Mouse (Mus musculus) 416B (cell line): Measurements from ENCODE around the gene E330017A01Rik.

Experiments used
- DNase-seq: peaks from one replicate; pipeline ENCODE4 v3.0.0; 2011; ENCODE audit warnings: low read depth

Gene E330017A01Rik

DNA sequence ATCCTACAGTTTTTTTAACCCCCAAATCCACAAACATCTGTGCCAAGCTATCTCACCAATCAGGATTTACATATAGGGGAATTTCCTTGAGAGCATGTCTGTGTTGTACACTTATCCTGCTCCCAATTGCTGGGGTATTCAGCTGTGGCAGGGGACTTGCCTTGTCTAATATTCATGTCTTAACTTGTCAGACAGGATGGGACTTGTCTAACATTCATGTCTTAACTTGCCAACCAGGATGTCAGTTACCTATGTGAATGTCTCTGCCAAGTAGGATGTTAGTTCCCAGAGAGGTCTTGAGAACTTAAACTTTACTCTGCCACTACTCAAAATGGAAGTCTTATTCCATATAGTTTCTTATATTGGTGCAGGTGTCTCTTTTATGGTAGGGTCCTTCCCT lies 49.1 kb downstream of the E330017A01Rik start:
- DNase-seq = no peak
